Mouse (Mus musculus): ENCODE data around the gene Mycbpap. TPM values are rescaled to one million over a fixed set of nuclear protein-coding genes. Genes with fewer than 3 reads are reported as not detected.

Gene Mycbpap
- polyA plus RNA-seq, 1 experiment from 2014 or later = 4.9 TPM

DNA sequence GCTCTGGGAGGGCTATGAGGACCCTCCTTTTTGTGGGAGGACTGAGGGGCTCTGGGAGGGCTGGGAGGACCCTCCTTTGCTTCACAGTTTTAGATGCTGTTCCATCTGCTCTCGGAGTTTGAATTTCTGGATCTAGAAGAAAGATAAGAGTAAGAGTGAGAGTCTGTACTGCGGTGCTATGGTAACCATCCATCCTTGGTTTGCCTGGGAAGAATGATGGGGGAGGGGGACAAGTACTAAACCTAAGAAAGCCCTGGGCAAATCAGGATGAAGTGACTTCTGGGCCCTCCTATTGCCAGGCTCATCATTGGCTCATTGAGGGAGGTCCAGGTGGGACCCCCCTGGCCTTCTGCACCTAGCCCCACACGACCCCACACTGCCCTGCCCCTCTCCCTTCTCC, 36.7 kb upstream of the Mycbpap start:
- 73% methylated on average over 3 of the region's 3 CpGs for WGBS
- H3K27me3 ChIP-seq (ENCODE audit: control insufficient read depth, insufficient read depth, low read length) = no peaks in the 10 kb centered on the region
- H3K4me1 ChIP-seq (ENCODE audit: control insufficient read depth, insufficient read depth, low read length) = no peaks in the 10 kb centered on the region
- no peaks in the 10 kb centered on the region for H3K9me3 ChIP-seq (ENCODE audit: control insufficient read depth, low read length)
- no peak for ATAC-seq (ENCODE audit: insufficient number of reproducible peaks, low FRiP score, low TSS enrichment, low read depth)
- no peak for DNase-seq (ENCODE audit: low spot score)
- no peak overlapping the region for H3K4me3 ChIP-seq (ENCODE audit: low read depth, low read length)
- H3K36me3 ChIP-seq (ENCODE audit: control insufficient read depth, insufficient read depth, low read length) = no peaks in the 10 kb centered on the region
- H3K27ac ChIP-seq (replicated peaks; ENCODE audit: low read depth, low read length) = no peak overlapping the region
- H3K4me2 ChIP-seq (ENCODE audit: low read depth, severe bottlenecking) = no peak overlapping the region
- no peak overlapping the region for H3K9ac ChIP-seq (ENCODE audit: low read length)

DNA sequence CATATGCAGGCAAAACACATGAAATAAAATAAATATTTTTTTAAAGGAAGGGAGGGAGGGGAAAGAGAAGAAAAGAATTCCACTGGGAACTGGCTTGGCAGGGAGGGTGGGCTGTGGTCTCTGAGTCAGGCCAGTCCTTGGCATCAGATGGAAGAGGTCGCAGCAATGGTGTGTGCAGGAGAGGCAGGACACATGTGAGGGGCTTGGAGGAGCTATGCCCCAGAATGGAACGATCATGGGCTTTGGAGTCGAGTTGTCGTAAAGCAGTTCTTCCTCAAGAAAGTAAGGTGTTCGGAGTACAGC, 28.9 kb upstream of the Mycbpap start:
- 93% methylated on average over 5 of the region's 5 CpGs for WGBS
- H3K27ac ChIP-seq (replicated peaks; ENCODE audit: low read depth, low read length) = no peak overlapping the region
- H3K36me3 ChIP-seq (ENCODE audit: control insufficient read depth, insufficient read depth, low read length) = no peaks in the 10 kb centered on the region
- H3K9me3 ChIP-seq (ENCODE audit: control insufficient read depth, low read length) = no peaks in the 10 kb centered on the region
- no peak for DNase-seq (ENCODE audit: low spot score)
- no peak for ATAC-seq (ENCODE audit: insufficient number of reproducible peaks, low FRiP score, low TSS enrichment, low read depth)
- no peak overlapping the region for H3K4me3 ChIP-seq (ENCODE audit: low read depth, low read length)
- H3K27me3 ChIP-seq (ENCODE audit: control insufficient read depth, insufficient read depth, low read length) = no peaks in the 10 kb centered on the region
- H3K4me1 ChIP-seq (ENCODE audit: control insufficient read depth, insufficient read depth, low read length) = peaks cover 4% of the 10 kb centered on the region
- H3K9ac ChIP-seq (ENCODE audit: low read length) = no peak overlapping the region
- no peak overlapping the region for H3K4me2 ChIP-seq (ENCODE audit: low read depth, severe bottlenecking)

DNA sequence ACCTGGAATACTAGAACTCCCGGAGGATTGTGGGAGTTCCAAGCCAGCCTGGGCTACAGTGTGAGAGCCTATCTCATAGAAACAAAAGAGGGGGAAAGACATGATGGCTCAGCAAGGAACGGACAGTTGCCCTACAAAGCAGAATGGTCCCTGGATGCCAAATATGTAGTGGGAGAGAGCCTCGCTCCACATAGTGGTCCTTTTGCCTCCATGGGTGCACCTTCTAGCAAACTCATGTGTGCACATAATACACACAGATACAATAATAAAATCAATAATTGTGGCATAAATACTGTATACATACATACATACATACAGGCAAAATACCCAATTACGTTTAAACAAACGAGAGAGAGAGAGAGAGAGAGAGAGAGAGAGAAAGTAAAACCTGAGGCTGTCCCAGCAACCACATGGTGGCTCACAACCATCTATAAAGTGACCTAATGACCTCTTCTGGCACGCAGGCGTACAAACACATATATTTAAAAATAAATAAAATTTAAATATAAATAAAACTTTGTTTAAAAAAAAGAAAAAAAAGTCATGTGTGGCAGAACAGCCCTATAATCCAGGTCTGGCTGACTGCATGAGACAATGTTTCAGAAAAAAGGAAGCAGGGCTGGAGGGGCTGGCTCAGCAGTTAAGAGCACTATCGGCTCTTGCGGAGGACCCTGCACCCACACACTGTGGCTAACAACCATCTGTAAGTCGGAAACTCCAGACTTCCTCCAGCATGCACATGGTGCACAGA, 28.3 kb upstream of the Mycbpap start:
- ATAC-seq (ENCODE audit: insufficient number of reproducible peaks, low FRiP score, low TSS enrichment, low read depth) (no peak), DNase-seq (ENCODE audit: low spot score) (no peak)
- Histone ChIP-seq H3K9ac (ENCODE audit: low read length) (no peak overlapping the region), H3K9me3 (ENCODE audit: control insufficient read depth, low read length) (no peaks in the 10 kb centered on the region), H3K27ac (replicated peaks; ENCODE audit: low read depth, low read length) (no peak overlapping the region), H3K36me3 (ENCODE audit: control insufficient read depth, insufficient read depth, low read length) (no peaks in the 10 kb centered on the region), H3K4me1 (ENCODE audit: control insufficient read depth, insufficient read depth, low read length) (peaks cover 4% of the 10 kb centered on the region), H3K4me3 (ENCODE audit: low read depth, low read length) (no peak overlapping the region), H3K4me2 (ENCODE audit: low read depth, severe bottlenecking) (no peak overlapping the region), H3K27me3 (ENCODE audit: control insufficient read depth, insufficient read depth, low read length) (no peaks in the 10 kb centered on the region)
- WGBS = 82% methylated on average over 10 of the region's 10 CpGs

DNA sequence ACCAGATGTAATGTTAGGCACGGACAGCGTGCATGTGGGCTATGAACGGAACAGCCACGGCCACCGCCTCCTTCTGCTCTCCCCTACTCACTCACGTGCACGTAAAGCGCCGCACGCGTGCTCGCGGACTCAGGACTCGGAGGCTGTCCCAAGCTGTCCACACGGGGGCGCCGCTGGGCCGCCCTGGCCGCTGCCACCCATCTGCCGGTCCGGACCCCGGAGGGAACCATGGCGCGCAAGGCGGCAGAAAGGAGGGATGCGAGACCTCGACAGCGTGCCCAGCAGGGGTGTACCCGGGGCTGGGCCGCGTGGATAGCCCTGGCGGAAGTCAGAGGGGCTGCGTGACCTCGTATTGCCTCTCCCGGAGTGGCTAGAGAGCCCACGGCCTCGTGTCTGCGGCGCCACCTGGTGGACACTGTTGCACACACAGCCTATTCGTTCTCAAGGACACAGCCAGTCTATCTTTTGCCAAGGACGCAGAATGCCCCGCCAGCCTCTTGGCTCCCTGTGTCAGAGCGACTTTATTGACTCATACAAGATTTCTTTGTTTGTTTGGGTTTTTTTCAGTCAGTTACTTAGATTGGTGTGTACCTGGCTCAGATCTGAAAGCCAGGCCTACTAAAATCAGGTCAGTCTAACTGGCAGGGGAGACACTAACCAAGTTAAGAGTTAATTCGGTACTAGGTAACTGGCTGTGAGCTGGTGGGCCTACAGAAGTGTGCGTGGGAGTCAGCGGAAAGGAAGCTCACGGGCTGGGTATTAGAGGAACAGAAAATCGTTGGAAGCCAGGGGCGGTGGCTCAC, 27.5 kb upstream of the Mycbpap start, which contains the start of gene Rsad1:
Gene Rsad1 (minus strand): TSS at position 368 of the 803 bp plus-strand sequence.
- ATAC-seq (ENCODE audit: insufficient number of reproducible peaks, low FRiP score, low TSS enrichment, low read depth) (peak; percentile 67), DNase-seq (ENCODE audit: low spot score) (peak; percentile 97)
- no peaks in the 10 kb centered on the region for H3K27me3 ChIP-seq (ENCODE audit: control insufficient read depth, insufficient read depth, low read length)
- H3K9me3 ChIP-seq (ENCODE audit: control insufficient read depth, low read length) = no peaks in the 10 kb centered on the region
- peaks cover 4% of the 10 kb centered on the region for H3K4me1 ChIP-seq (ENCODE audit: control insufficient read depth, insufficient read depth, low read length)
- peak within 1 kb of the TSS; percentile 53 for H3K9ac ChIP-seq (ENCODE audit: low read length)
- H3K36me3 ChIP-seq (ENCODE audit: control insufficient read depth, insufficient read depth, low read length) = no peaks in the 10 kb centered on the region
- H3K27ac ChIP-seq (replicated peaks; ENCODE audit: low read depth, low read length) = no peak within 1 kb of the TSS; the same call in 1 of the 2 replicates
- WGBS = 5% methylated on average over 48 of the region's 49 CpGs
- peak within 1 kb of the TSS; percentile 87 for H3K4me2 ChIP-seq (ENCODE audit: low read depth, severe bottlenecking)
- H3K4me3 ChIP-seq (ENCODE audit: low read depth, low read length) = peak within 1 kb of the TSS; percentile 40

DNA sequence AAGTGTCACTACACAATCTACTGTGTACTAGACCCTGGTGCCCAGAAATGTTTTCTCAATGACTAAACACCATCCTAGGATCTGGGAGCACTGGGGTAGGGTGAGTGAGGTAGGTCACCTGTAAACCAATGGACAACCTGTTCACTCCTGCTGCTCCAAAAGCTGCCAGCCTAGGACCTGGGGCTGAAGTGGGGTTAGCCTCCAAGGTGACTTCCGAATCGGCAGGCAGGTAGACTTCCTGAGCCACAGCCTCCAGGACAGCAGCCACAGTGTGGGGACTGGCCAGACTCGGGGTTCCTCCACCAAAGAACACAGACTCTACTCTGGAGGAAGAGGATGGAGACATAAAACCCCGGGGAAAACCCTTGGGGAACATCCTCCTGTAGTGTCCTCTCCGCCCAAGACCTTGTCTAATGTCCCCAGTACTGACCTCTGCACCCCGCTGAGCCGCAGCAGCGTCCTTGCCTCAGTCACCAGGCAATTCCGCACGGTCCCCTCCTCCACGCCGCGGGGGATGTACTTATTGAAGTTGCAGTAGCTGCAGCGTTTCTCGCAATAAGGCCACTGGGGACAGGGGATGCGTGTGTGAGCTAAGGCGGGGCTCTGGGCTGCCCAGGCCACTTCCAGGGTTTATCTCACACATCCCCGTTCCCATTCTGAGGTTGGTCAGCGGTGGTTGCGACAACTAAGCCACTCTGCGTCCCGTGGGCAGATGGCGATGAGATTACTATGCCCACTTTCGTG, 26.7 kb upstream of the Mycbpap start:
- DNase-seq (ENCODE audit: low spot score) = peak; percentile 54
- H3K4me3 ChIP-seq (ENCODE audit: low read depth, low read length) = peak overlapping the region; percentile 40
- peak overlapping the region; percentile 87 for H3K4me2 ChIP-seq (ENCODE audit: low read depth, severe bottlenecking)
- peak overlapping the region; percentile 53; the same call in 1 of the 2 replicates for H3K9ac ChIP-seq (ENCODE audit: low read length)
- no peaks in the 10 kb centered on the region for H3K36me3 ChIP-seq (ENCODE audit: control insufficient read depth, insufficient read depth, low read length)
- H3K4me1 ChIP-seq (ENCODE audit: control insufficient read depth, insufficient read depth, low read length) = peaks cover 4% of the 10 kb centered on the region
- ATAC-seq (ENCODE audit: insufficient number of reproducible peaks, low FRiP score, low TSS enrichment, low read depth) = no peak
- no peaks in the 10 kb centered on the region for H3K27me3 ChIP-seq (ENCODE audit: control insufficient read depth, insufficient read depth, low read length)
- WGBS = 16% methylated on average over 24 of the region's 24 CpGs
- no peaks in the 10 kb centered on the region for H3K9me3 ChIP-seq (ENCODE audit: control insufficient read depth, low read length)
- no peak overlapping the region for H3K27ac ChIP-seq (replicated peaks; ENCODE audit: low read depth, low read length)

DNA sequence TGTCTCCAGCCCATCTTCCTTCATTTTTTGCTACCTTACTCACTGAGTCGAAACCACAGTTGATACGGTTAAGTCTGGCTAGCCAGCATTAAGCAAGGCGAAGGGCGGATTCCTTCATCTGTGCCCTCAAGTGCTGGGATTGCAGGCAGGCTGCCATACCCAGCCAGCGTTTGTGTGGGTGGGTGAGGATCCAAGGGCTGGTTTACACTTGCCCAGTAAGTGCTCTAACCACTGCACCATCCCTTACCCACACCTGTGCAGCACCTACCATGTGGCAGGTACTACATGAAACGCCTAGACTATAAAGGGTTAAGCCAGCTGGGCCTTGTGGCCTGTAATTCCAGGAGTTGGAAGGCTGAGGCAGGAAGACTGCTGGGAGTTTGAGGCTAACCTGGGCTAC, 25.7 kb upstream of the Mycbpap start:
- ATAC-seq (ENCODE audit: insufficient number of reproducible peaks, low FRiP score, low TSS enrichment, low read depth) = no peak

DNA sequence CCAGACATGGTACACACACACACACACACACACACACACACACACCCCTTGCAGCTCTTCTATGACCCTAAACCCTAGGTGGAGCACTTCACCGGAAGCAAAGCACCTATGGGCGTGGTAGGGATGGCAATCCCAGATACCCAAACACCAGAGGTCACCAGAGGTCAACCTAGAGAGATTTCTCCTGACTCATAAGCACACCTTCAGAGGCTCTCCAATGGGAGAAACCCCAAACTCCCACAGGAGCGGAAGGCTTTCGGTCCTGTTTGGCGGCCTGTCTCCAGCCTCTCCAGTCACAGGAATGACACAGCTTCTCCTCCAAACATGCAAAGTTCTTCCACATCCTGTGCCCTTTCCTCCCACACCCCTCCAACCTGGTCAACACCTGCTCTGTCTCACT, 24.8 kb upstream of the Mycbpap start:
- H3K36me3 ChIP-seq (ENCODE audit: control insufficient read depth, insufficient read depth, low read length) = 0 out of 2 replicates have a peak, but pooled peaks cover 2% of the 10 kb centered on the region
- WGBS = 93% methylated on average over 5 of the region's 5 CpGs
- DNase-seq (ENCODE audit: low spot score) = no peak

More for the DNA sequence above, 25.7 kb upstream of the Mycbpap start:
- H3K36me3 ChIP-seq (ENCODE audit: control insufficient read depth, insufficient read depth, low read length) = 0 out of 2 replicates have a peak, but pooled peaks cover under 1% of the 10 kb centered on the region
- no peak overlapping the region for H3K4me3 ChIP-seq (ENCODE audit: low read depth, low read length)
- H3K4me2 ChIP-seq (ENCODE audit: low read depth, severe bottlenecking) = no peak overlapping the region
- peaks cover 4% of the 10 kb centered on the region for H3K4me1 ChIP-seq (ENCODE audit: control insufficient read depth, insufficient read depth, low read length)
- no peak overlapping the region for H3K9ac ChIP-seq (ENCODE audit: low read length)
- no peak overlapping the region for H3K27ac ChIP-seq (replicated peaks; ENCODE audit: low read depth, low read length)
- no peaks in the 10 kb centered on the region for H3K27me3 ChIP-seq (ENCODE audit: control insufficient read depth, insufficient read depth, low read length)
- no peaks in the 10 kb centered on the region for H3K9me3 ChIP-seq (ENCODE audit: control insufficient read depth, low read length)
- DNase-seq (ENCODE audit: low spot score) = no peak
- WGBS = 90% methylated on average over 6 of the region's 6 CpGs

DNA sequence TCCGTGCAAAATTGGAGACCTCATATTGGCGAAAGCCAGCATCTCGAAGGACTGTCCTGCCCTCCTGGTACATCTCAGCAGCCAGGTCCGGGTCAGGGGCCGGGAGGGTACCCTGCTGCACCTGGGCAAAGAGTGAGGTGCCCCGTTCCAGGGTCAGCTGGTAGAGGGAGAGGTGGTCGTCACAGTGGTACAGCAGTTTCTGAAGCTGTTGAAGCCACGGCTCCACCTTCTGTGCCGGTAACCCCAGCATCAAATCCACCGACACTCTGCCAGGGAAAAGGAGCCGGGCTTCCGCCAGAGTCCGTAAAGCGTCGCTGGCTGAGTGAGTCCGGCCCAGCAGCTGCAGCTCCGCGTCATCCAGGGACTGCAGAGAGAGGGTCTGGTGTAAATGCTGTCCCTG, 22.9 kb upstream of the Mycbpap start:
- no peak overlapping the region for H3K27ac ChIP-seq (replicated peaks; ENCODE audit: low read depth, low read length)
- peaks cover 4% of the 10 kb centered on the region for H3K4me1 ChIP-seq (ENCODE audit: control insufficient read depth, insufficient read depth, low read length)
- no peaks in the 10 kb centered on the region for H3K27me3 ChIP-seq (ENCODE audit: control insufficient read depth, insufficient read depth, low read length)
- H3K9ac ChIP-seq (ENCODE audit: low read length) = no peak overlapping the region
- H3K9me3 ChIP-seq (ENCODE audit: control insufficient read depth, low read length) = no peaks in the 10 kb centered on the region
- 49% methylated on average over 18 of the region's 18 CpGs for WGBS
- peak overlapping the region; percentile 2; the same call in 1 of the 2 replicates for H3K4me2 ChIP-seq (ENCODE audit: low read depth, severe bottlenecking)
- H3K36me3 ChIP-seq (ENCODE audit: control insufficient read depth, insufficient read depth, low read length) = 0 out of 2 replicates have a peak, but pooled peaks cover 2% of the 10 kb centered on the region
- no peak overlapping the region for H3K4me3 ChIP-seq (ENCODE audit: low read depth, low read length)
- DNase-seq (ENCODE audit: low spot score) = peak; percentile 53
- no peak for ATAC-seq (ENCODE audit: insufficient number of reproducible peaks, low FRiP score, low TSS enrichment, low read depth)

More for the DNA sequence above, 24.8 kb upstream of the Mycbpap start:
- Histone ChIP-seq H3K4me2 (ENCODE audit: low read depth, severe bottlenecking) (no peak overlapping the region), H3K9ac (ENCODE audit: low read length) (no peak overlapping the region), H3K27ac (replicated peaks; ENCODE audit: low read depth, low read length) (no peak overlapping the region), H3K27me3 (ENCODE audit: control insufficient read depth, insufficient read depth, low read length) (no peaks in the 10 kb centered on the region), H3K4me1 (ENCODE audit: control insufficient read depth, insufficient read depth, low read length) (peaks cover 4% of the 10 kb centered on the region), H3K4me3 (ENCODE audit: low read depth, low read length) (no peak overlapping the region), H3K9me3 (ENCODE audit: control insufficient read depth, low read length) (no peaks in the 10 kb centered on the region)
- no peak for ATAC-seq (ENCODE audit: insufficient number of reproducible peaks, low FRiP score, low TSS enrichment, low read depth)
